Mouse (Mus musculus) neural tube, embryonic 15.5 days (tissue): ENCODE measurements around the gene Srrm4. TPM values are rescaled to one million over a fixed set of nuclear protein-coding genes. Genes with fewer than 3 reads are reported as not detected.

Source experiments
- ATAC-seq: fragments of 200-750 bp; cut with Nextera tagmentation; 2 replicates; pipeline ENCODE4 v1.8.0; 2017; ENCODE audit warnings: mild to moderate bottlenecking, moderate TSS enrichment, moderate library complexity; ENCODE audit not compliant: low FRiP score
- H3K27ac ChIP-seq: fragments of 300-500 bp; sonication (generic); replicated peaks from 2 replicates; pipeline ENCODE4 v1.5.1; 2015; ENCODE audit warnings: mild to moderate bottlenecking, inconsistent platforms
- H3K27me3 ChIP-seq: fragments of 300-500 bp; sonication (generic); replicated peaks from 2 replicates; pipeline ENCODE4 v1.6.1; 2015; ENCODE audit warnings: inconsistent platforms
- H3K36me3 ChIP-seq: fragments of 300-500 bp; sonication (generic); 2 replicates; pipeline ENCODE4 v1.6.1; 2015; ENCODE audit warnings: inconsistent platforms
- H3K4me1 ChIP-seq: fragments of 300-500 bp; sonication (generic); 2 replicates; pipeline ENCODE4 v1.6.1; 2015; ENCODE audit warnings: inconsistent platforms
- H3K4me2 ChIP-seq: fragments of 300-500 bp; sonication (generic); 2 replicates; pipeline ENCODE4 v1.6.1; 2015; ENCODE audit warnings: inconsistent platforms, mild to moderate bottlenecking, moderate library complexity
- H3K4me3 ChIP-seq: fragments of 300-500 bp; sonication (generic); replicated peaks from 2 replicates; pipeline ENCODE4 v1.5.1; 2015; ENCODE audit warnings: mild to moderate bottlenecking, inconsistent platforms
- H3K9ac ChIP-seq: fragments of 300-500 bp; sonication (generic); replicated peaks from 2 replicates; pipeline ENCODE4 v1.6.1; 2015; ENCODE audit warnings: mild to moderate bottlenecking, inconsistent platforms
- H3K9me3 ChIP-seq: fragments of 300-500 bp; sonication (generic); replicated peaks from 2 replicates; pipeline ENCODE4 v1.6.1; 2016; ENCODE audit warnings: inconsistent platforms
- WGBS: fragments of 180-500 bp; shearing (Covaris S2); methylation state at CpG from one replicate; pipeline ENCODE4 v1.1.7; 2015; ENCODE audit warnings: mixed read lengths; 5-methylcytosine and 5-hydroxymethylcytosine counted together
- polyA plus RNA-seq: library from polyadenylated mRNA; unstranded; fragments of >200 nt; fragmentation: Nextera tagmentation; extraction: Ambion mirVana; gene quantifications from 2 replicates; pipeline ENCODE4 v1.2.1, GENCODE M21; 2015

Gene Srrm4
- polyA plus RNA-seq, 1 experiment from 2014 or later, result 15.6 TPM

- H3K4me1 ChIP-seq, result no peaks in the 10 kb centered on the region
- H3K4me3 ChIP-seq, result no peak overlapping the region
- H3K27me3 ChIP-seq, result no peaks in the 10 kb centered on the region
- H3K9ac ChIP-seq, result no peak overlapping the region
- no peak for ATAC-seq
- H3K36me3 ChIP-seq, result no peaks in the 10 kb centered on the region
- no peaks in the 10 kb centered on the region for H3K9me3 ChIP-seq
- H3K4me2 ChIP-seq, result no peak overlapping the region
- 86% methylated on average over 5 of the region's 5 CpGs for WGBS
- no peak overlapping the region for H3K27ac ChIP-seq
Observed at GRCm38 (mm10) chr5:116396104-116396503, 195.5 kb downstream of the Srrm4 start.

GRCm38 (mm10) chr5:116392603-116393002, 199.0 kb downstream of the Srrm4 start:
- no peak overlapping the region for H3K4me3 ChIP-seq
- H3K9me3 ChIP-seq, result no peaks in the 10 kb centered on the region
- H3K4me1 ChIP-seq, result peaks cover 8% of the 10 kb centered on the region; the same call in 1 of the 2 replicates
- H3K27me3 ChIP-seq, result no peaks in the 10 kb centered on the region
- H3K36me3 ChIP-seq, result no peaks in the 10 kb centered on the region
- WGBS, result 84% methylated on average over 9 of the region's 9 CpGs
- no peak overlapping the region for H3K9ac ChIP-seq
- no peak overlapping the region for H3K27ac ChIP-seq
- no peak for ATAC-seq
- H3K4me2 ChIP-seq, result no peak overlapping the region

- H3K27ac ChIP-seq, result no peak overlapping the region
- no peak overlapping the region for H3K4me3 ChIP-seq
- H3K9ac ChIP-seq, result no peak overlapping the region
- H3K36me3 ChIP-seq, result no peaks in the 10 kb centered on the region
- H3K4me2 ChIP-seq, result no peak overlapping the region
- 66% methylated on average over 15 of the region's 15 CpGs for WGBS
- H3K4me1 ChIP-seq, result peaks cover 8% of the 10 kb centered on the region; the same call in 1 of the 2 replicates
- H3K27me3 ChIP-seq, result no peaks in the 10 kb centered on the region
- no peak for ATAC-seq
- no peaks in the 10 kb centered on the region for H3K9me3 ChIP-seq
Observed at GRCm38 (mm10) chr5:116389856-116390542, 201.6 kb downstream of the Srrm4 start.

- Histone ChIP-seq H3K4me1 (peaks cover 8% of the 10 kb centered on the region; the same call in 1 of the 2 replicates), H3K36me3 (no peaks in the 10 kb centered on the region), H3K9me3 (no peaks in the 10 kb centered on the region), H3K9ac (no peak overlapping the region), H3K27me3 (no peaks in the 10 kb centered on the region), H3K4me3 (no peak overlapping the region), H3K27ac (no peak overlapping the region), H3K4me2 (no peak overlapping the region)
- ATAC-seq, result no peak
- WGBS, result 84% methylated on average over 4 of the region's 4 CpGs
Observed at GRCm38 (mm10) chr5:116389321-116389720, 202.3 kb downstream of the Srrm4 start.

Other genes starting within 250 kb of the Srrm4 start
- gene Hspb8, start 169.0 kb downstream of the Srrm4 start, polyA plus RNA-seq, result 8.9 and 11.9 TPM in 2 replicates